In the genomic region with DNA sequence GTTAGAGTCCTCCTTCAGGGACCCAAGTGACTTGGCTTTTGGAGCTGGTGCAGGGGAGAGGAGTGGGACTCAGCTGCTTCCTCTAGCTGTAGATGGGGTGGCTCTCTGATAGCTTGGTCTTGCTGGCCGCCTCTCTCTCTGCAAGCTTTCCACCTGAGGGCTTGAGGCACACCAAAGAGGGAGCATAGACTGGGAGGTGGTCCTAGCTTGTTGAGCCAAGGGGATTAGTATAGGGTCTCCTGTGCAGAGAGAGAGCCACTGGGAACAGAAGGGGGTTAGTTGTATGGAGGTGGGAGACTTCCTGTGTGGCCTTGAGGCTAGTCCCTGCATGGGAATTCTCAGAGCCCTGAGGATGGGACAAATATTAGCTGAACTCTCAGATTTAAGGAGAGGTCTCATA, we compare ENCODE assay signal across 7 mouse cellular contexts. TPM values are rescaled to one million over a fixed set of nuclear protein-coding genes. Genes with fewer than 3 reads are reported as not detected.
DNase-seq lines count a peak whose midpoint lies in the region; ATAC-seq and TF ChIP-seq lines count a peak whose summit lies in the region.

No protein-coding gene starts in this region.

- no peaks in the 10 kb centered on the region for H3K27me3 ChIP-seq in lung, postnatal 0 days (replicated peaks; ENCODE audit: insufficient read depth, low read length)
- no peaks in the 10 kb centered on the region for H3K27me3 ChIP-seq in forebrain, embryonic 12.5 days
- H3K27me3 ChIP-seq in limb, embryonic 13.5 days: no peaks in the 10 kb centered on the region
- no peaks in the 10 kb centered on the region for H3K27me3 ChIP-seq in small intestine, adult 2 months (ENCODE audit: control insufficient read depth, insufficient read depth, low read length)

- no peak for DNase-seq in lung, postnatal 0 days (ENCODE audit: low spot score)
- DNase-seq in lung, postnatal 36 days: no peak
- DNase-seq in right cerebral cortex, adult 18-20 months: no peak
- no peak for DNase-seq in adrenal gland, adult 2 months

- TF ChIP-seq CTCF in lung, postnatal 0 days (IDR thresholded peaks at IDR 0.05): no peak
- no peak for TF ChIP-seq CTCF in small intestine, adult 2 months (IDR thresholded peaks at IDR 0.05; ENCODE audit: extremely low read depth, insufficient read length, insufficient replicate concordance, low read depth, low read length)

- H3K4me1 ChIP-seq in lung, postnatal 0 days (ENCODE audit: insufficient read depth, low read depth, low read length): peaks cover 21% of the 10 kb centered on the region
- H3K4me1 ChIP-seq in forebrain, embryonic 12.5 days: peaks cover 58% of the 10 kb centered on the region
- peaks cover 53% of the 10 kb centered on the region for H3K4me1 ChIP-seq in limb, embryonic 13.5 days
- H3K4me1 ChIP-seq in small intestine, adult 2 months (ENCODE audit: control insufficient read depth, insufficient read depth, insufficient read length, low read length): peaks cover 36% of the 10 kb centered on the region

- TF ChIP-seq EP300 in lung, postnatal 0 days (IDR thresholded peaks at IDR 0.05): no peak

- peak overlapping the region; percentile 76 for H3K4me2 ChIP-seq in lung, postnatal 0 days (replicated peaks; ENCODE audit: low read depth, low read length)
- H3K4me2 ChIP-seq in forebrain, embryonic 12.5 days: peak overlapping the region; percentile 85
- H3K4me2 ChIP-seq in limb, embryonic 13.5 days (replicated peaks): peak overlapping the region; percentile 86

- H3K36me3 ChIP-seq in lung, postnatal 0 days (ENCODE audit: insufficient read depth, low read length): 0 out of 2 replicates have a peak, but pooled peaks cover 7% of the 10 kb centered on the region
- H3K36me3 ChIP-seq in forebrain, embryonic 12.5 days (replicated peaks): peaks cover 23% of the 10 kb centered on the region
- H3K36me3 ChIP-seq in limb, embryonic 13.5 days: peaks cover 32% of the 10 kb centered on the region
- peaks cover 11% of the 10 kb centered on the region; the same call in 1 of the 2 replicates for H3K36me3 ChIP-seq in small intestine, adult 2 months (ENCODE audit: control insufficient read depth, insufficient read depth, low read length)

- peak overlapping the region; percentile 97; the same call in 1 of the 2 replicates for H3K9ac ChIP-seq in lung, postnatal 0 days (replicated peaks; ENCODE audit: low read depth)
- peak overlapping the region; percentile 99 for H3K9ac ChIP-seq in forebrain, embryonic 12.5 days
- H3K9ac ChIP-seq in limb, embryonic 13.5 days: peak overlapping the region; percentile 94

- H3K27ac ChIP-seq in lung, postnatal 0 days (ENCODE audit: low read length): peak overlapping the region; percentile 98
- H3K27ac ChIP-seq in forebrain, embryonic 12.5 days: peak overlapping the region; percentile 88
- peak overlapping the region; percentile 89 for H3K27ac ChIP-seq in limb, embryonic 13.5 days
- H3K27ac ChIP-seq in small intestine, adult 2 months (ENCODE audit: insufficient read depth, low read depth, low read length): peak overlapping the region; percentile 89

- H3K9me3 ChIP-seq in lung, postnatal 0 days (ENCODE audit: low read length): no peaks in the 10 kb centered on the region
- H3K9me3 ChIP-seq in forebrain, embryonic 12.5 days: no peaks in the 10 kb centered on the region
- no peaks in the 10 kb centered on the region for H3K9me3 ChIP-seq in limb, embryonic 13.5 days

- no peak for ATAC-seq in lung, postnatal 0 days
- ATAC-seq in forebrain, embryonic 12.5 days (ENCODE audit: low FRiP score): no peak
- ATAC-seq in limb, embryonic 13.5 days (ENCODE audit: low FRiP score, low read depth): no peak

- peak overlapping the region; percentile 99 for H3K4me3 ChIP-seq in lung, postnatal 0 days (ENCODE audit: low read depth, low read length)
- H3K4me3 ChIP-seq in forebrain, embryonic 12.5 days (replicated peaks): peak overlapping the region; percentile 98
- H3K4me3 ChIP-seq in limb, embryonic 13.5 days: peak overlapping the region; percentile 97
- H3K4me3 ChIP-seq in small intestine, adult 2 months (ENCODE audit: low read depth, low read length): peak overlapping the region; percentile 81

- no peak for TF ChIP-seq POLR2A in small intestine, adult 2 months (IDR thresholded peaks at IDR 0.05; ENCODE audit: low read depth, low read length)

- 31% methylated on average over 1 of the region's 1 CpGs for WGBS in lung, postnatal 0 days
- 29% methylated on average over 1 of the region's 1 CpGs for WGBS in forebrain, embryonic 12.5 days
- WGBS in limb, embryonic 13.5 days: 33% methylated on average over 1 of the region's 1 CpGs
- 26% methylated on average over 1 of the region's 1 CpGs for WGBS in small intestine, adult 2 months

RNA-seq across cellular contexts. Expression of gene Bri3, which starts 12.7 kb away (rescaled TPM):
- 278 and 286 TPM in 2 replicates for polyA plus RNA-seq in lung, postnatal 0 days (2015; fragmentation: Nextera tagmentation; extraction: Ambion mirVana)
- polyA plus RNA-seq in forebrain, embryonic 12.5 days (2016; fragmentation: Nextera tagmentation; extraction: Ambion mirVana): 126 and 139 TPM in 2 replicates
- polyA plus RNA-seq in limb, embryonic 13.5 days (2015; fragmentation: Nextera tagmentation; extraction: Ambion mirVana): 112 and 126 TPM in 2 replicates
- 60.1 and 154 TPM in 2 replicates for polyA plus RNA-seq in small intestine, adult 2 months (2012; rRNA removed)
- 100 to 1,000 TPM; 127 TPM for total RNA-seq in adrenal gland, adult 2 months (2021)
- polyA plus RNA-seq in adrenal gland, adult 2 months (2012; rRNA removed): 248 and 377 TPM in 2 replicates

RNA-seq across cellular contexts. Expression of gene Tecpr1, which starts 33.5 kb away (rescaled TPM):
- polyA plus RNA-seq in lung, postnatal 0 days (2015; fragmentation: Nextera tagmentation; extraction: Ambion mirVana): 34.1 and 35.0 TPM in 2 replicates
- polyA plus RNA-seq in forebrain, embryonic 12.5 days (2016; fragmentation: Nextera tagmentation; extraction: Ambion mirVana): 31.7 and 32.3 TPM in 2 replicates
- 26.3 and 27.0 TPM in 2 replicates for polyA plus RNA-seq in limb, embryonic 13.5 days (2015; fragmentation: Nextera tagmentation; extraction: Ambion mirVana)
- polyA plus RNA-seq in small intestine, adult 2 months (2012; rRNA removed): 16.0 and 29.7 TPM in 2 replicates
- total RNA-seq in adrenal gland, adult 2 months (2021): 100 to 1,000 TPM in 1 of 2 experiments, 10 to 100 TPM in 1; 77.8 to 125 TPM
- polyA plus RNA-seq in adrenal gland, adult 2 months (2012; rRNA removed): 130 and 135 TPM in 2 replicates
